Mouse (Mus musculus) midbrain, embryonic 13.5 days (tissue): ENCODE results near the gene Prune1. TPM values are rescaled to one million over a fixed set of nuclear protein-coding genes. Genes with fewer than 3 reads are reported as not detected.

Experiments used
- ATAC-seq: fragments of 200-750 bp; cut with Nextera tagmentation; 2 replicates; pipeline ENCODE4 v1.8.0; 2017; ENCODE audit warnings: mild to moderate bottlenecking, moderate TSS enrichment, moderate library complexity
- H3K27ac ChIP-seq: fragments of 300-500 bp; sonication (generic); 2 replicates; pipeline ENCODE4 v1.5.1; 2015; ENCODE audit warnings: inconsistent platforms, mild to moderate bottlenecking, moderate library complexity
- H3K27me3 ChIP-seq: fragments of 300-500 bp; sonication (generic); 2 replicates; pipeline ENCODE4 v1.6.1; 2015; ENCODE audit warnings: mild to moderate bottlenecking, inconsistent platforms
- H3K36me3 ChIP-seq: fragments of 300-500 bp; sonication (generic); 2 replicates; pipeline ENCODE4 v1.6.1; 2015; ENCODE audit warnings: mild to moderate bottlenecking, inconsistent platforms
- H3K4me1 ChIP-seq: fragments of 300-500 bp; sonication (generic); replicated peaks from 2 replicates; pipeline ENCODE4 v1.6.1; 2015; ENCODE audit warnings: inconsistent platforms
- H3K4me2 ChIP-seq: fragments of 300-500 bp; sonication (generic); replicated peaks from 2 replicates; pipeline ENCODE4 v1.6.1; 2015; ENCODE audit warnings: moderate library complexity, mild to moderate bottlenecking, inconsistent platforms
- H3K4me3 ChIP-seq: fragments of 300-500 bp; sonication (generic); replicated peaks from 2 replicates; pipeline ENCODE4 v1.5.1; 2015; ENCODE audit warnings: mild to moderate bottlenecking, inconsistent platforms
- H3K9ac ChIP-seq: fragments of 300-500 bp; sonication (generic); replicated peaks from 2 replicates; pipeline ENCODE4 v1.6.1; 2015; ENCODE audit warnings: mild to moderate bottlenecking, inconsistent platforms
- H3K9me3 ChIP-seq: fragments of 300-500 bp; sonication (generic); 2 replicates; pipeline ENCODE4 v1.6.1; 2016; ENCODE audit warnings: mild to moderate bottlenecking, inconsistent platforms
- WGBS: fragments of 180-500 bp; shearing (Covaris S2); methylation state at CpG from one replicate; pipeline ENCODE4 v1.1.7; 2015; 5-methylcytosine and 5-hydroxymethylcytosine counted together
- polyA plus RNA-seq: library from polyadenylated mRNA; unstranded; fragments of >200 nt; fragmentation: Nextera tagmentation; extraction: Ambion mirVana; gene quantifications from 2 replicates; pipeline ENCODE4 v1.2.1, GENCODE M21; 2015

The Prune1 gene
- polyA plus RNA-seq, 1 experiment from 2014 or later = 46.4 TPM

- Histone ChIP-seq H3K27me3 (no peaks in the 10 kb centered on the region), H3K4me3 (no peak overlapping the region), H3K4me2 (no peak overlapping the region), H3K27ac (no peak overlapping the region), H3K9ac (no peak overlapping the region), H3K9me3 (no peaks in the 10 kb centered on the region), H3K4me1 (no peaks in the 10 kb centered on the region), H3K36me3 (peaks cover 42% of the 10 kb centered on the region)
- WGBS = 85% methylated on average over 12 of the region's 12 CpGs
- ATAC-seq = no peak
Observed at GRCm38 (mm10) chr3:95270766-95271364, 11.0 kb downstream of the Prune1 start.

- WGBS = 89% methylated on average over 5 of the region's 5 CpGs
- ATAC-seq = no peak
- H3K4me3 ChIP-seq = no peak overlapping the region
Observed at GRCm38 (mm10) chr3:95269789-95270188, 12.1 kb downstream of the Prune1 start.

GRCm38 (mm10) chr3:95267855-95268254 lies 14.0 kb downstream of the Prune1 start:
- H3K4me3 ChIP-seq = no peak overlapping the region
- H3K4me2 ChIP-seq = no peak overlapping the region
- no peaks in the 10 kb centered on the region for H3K4me1 ChIP-seq
- peaks cover 60% of the 10 kb centered on the region for H3K36me3 ChIP-seq
- no peak overlapping the region for H3K27ac ChIP-seq
- H3K9ac ChIP-seq = no peak overlapping the region
- no peaks in the 10 kb centered on the region for H3K27me3 ChIP-seq
- no peaks in the 10 kb centered on the region for H3K9me3 ChIP-seq
- no peak for ATAC-seq

More at GRCm38 (mm10) chr3:95269789-95270188, 12.1 kb downstream of the Prune1 start:
- no peaks in the 10 kb centered on the region for H3K4me1 ChIP-seq
- H3K4me2 ChIP-seq = no peak overlapping the region
- no peak overlapping the region for H3K9ac ChIP-seq
- H3K36me3 ChIP-seq = peaks cover 47% of the 10 kb centered on the region
- no peak overlapping the region for H3K27ac ChIP-seq
- H3K9me3 ChIP-seq = no peaks in the 10 kb centered on the region
- no peaks in the 10 kb centered on the region for H3K27me3 ChIP-seq

GRCm38 (mm10) chr3:95266052-95266451 lies 15.8 kb downstream of the Prune1 start:
- peaks cover 71% of the 10 kb centered on the region for H3K36me3 ChIP-seq
- H3K27me3 ChIP-seq = no peaks in the 10 kb centered on the region
- H3K4me2 ChIP-seq = no peak overlapping the region
- no peak overlapping the region for H3K4me3 ChIP-seq
- H3K4me1 ChIP-seq = no peaks in the 10 kb centered on the region
- H3K9me3 ChIP-seq = no peaks in the 10 kb centered on the region
- no peak overlapping the region for H3K9ac ChIP-seq
- 98% methylated on average over 3 of the region's 3 CpGs for WGBS
- ATAC-seq = no peak
- no peak overlapping the region for H3K27ac ChIP-seq

- 78% methylated on average over 1 of the region's 1 CpGs for WGBS
- peaks cover 81% of the 10 kb centered on the region for H3K36me3 ChIP-seq
Observed at GRCm38 (mm10) chr3:95264724-95265123, 17.2 kb downstream of the Prune1 start.

GRCm38 (mm10) chr3:95263089-95263739 lies 18.7 kb downstream of the Prune1 start:
- Histone ChIP-seq H3K36me3 (peaks cover 86% of the 10 kb centered on the region), H3K9me3 (no peaks in the 10 kb centered on the region), H3K4me2 (no peak overlapping the region), H3K4me1 (no peaks in the 10 kb centered on the region), H3K4me3 (no peak overlapping the region), H3K27ac (no peak overlapping the region), H3K9ac (no peak overlapping the region), H3K27me3 (no peaks in the 10 kb centered on the region)
- no peak for ATAC-seq
- 54% methylated on average over 11 of the region's 11 CpGs for WGBS

More at GRCm38 (mm10) chr3:95264724-95265123, 17.2 kb downstream of the Prune1 start:
- Histone ChIP-seq H3K9me3 (no peaks in the 10 kb centered on the region), H3K4me3 (no peak overlapping the region), H3K27ac (no peak overlapping the region), H3K4me2 (no peak overlapping the region), H3K27me3 (no peaks in the 10 kb centered on the region), H3K9ac (no peak overlapping the region), H3K4me1 (no peaks in the 10 kb centered on the region)
- no peak for ATAC-seq

GRCm38 (mm10) chr3:95261975-95262374 lies 19.9 kb downstream of the Prune1 start:
- peaks cover 84% of the 10 kb centered on the region for H3K36me3 ChIP-seq
- no peak overlapping the region for H3K27ac ChIP-seq
- H3K4me3 ChIP-seq = no peak overlapping the region
- no peak overlapping the region for H3K4me2 ChIP-seq
- H3K9me3 ChIP-seq = no peaks in the 10 kb centered on the region
- H3K27me3 ChIP-seq = no peaks in the 10 kb centered on the region
- WGBS = 93% methylated on average over 4 of the region's 4 CpGs
- no peaks in the 10 kb centered on the region for H3K4me1 ChIP-seq
- H3K9ac ChIP-seq = no peak overlapping the region
- ATAC-seq = no peak

GRCm38 (mm10) chr3:95256931-95257330 lies 24.9 kb downstream of the Prune1 start:
- peaks cover 92% of the 10 kb centered on the region for H3K36me3 ChIP-seq
- no peak overlapping the region for H3K4me3 ChIP-seq
- no peak overlapping the region for H3K27ac ChIP-seq
- no peaks in the 10 kb centered on the region for H3K4me1 ChIP-seq
- no peak for ATAC-seq
- H3K9ac ChIP-seq = no peak overlapping the region
- no peak overlapping the region for H3K4me2 ChIP-seq
- H3K27me3 ChIP-seq = no peaks in the 10 kb centered on the region
- no peaks in the 10 kb centered on the region for H3K9me3 ChIP-seq
- WGBS = 90% methylated on average over 5 of the region's 5 CpGs

GRCm38 (mm10) chr3:95250783-95251424 lies 31.0 kb downstream of the Prune1 start, which contains the start of gene Bnipl:
TSS of gene Bnipl (minus strand) at chr3:95251193.
- no peaks in the 10 kb centered on the region for H3K4me1 ChIP-seq
- H3K4me3 ChIP-seq = no peak within 1 kb of the TSS
- H3K27ac ChIP-seq = no peak within 1 kb of the TSS
- WGBS = 62% methylated on average over 7 of the region's 7 CpGs
- no peaks in the 10 kb centered on the region for H3K27me3 ChIP-seq
- H3K36me3 ChIP-seq = peaks cover 49% of the 10 kb centered on the region
- no peaks in the 10 kb centered on the region for H3K9me3 ChIP-seq
- ATAC-seq = no peak
- no peak within 1 kb of the TSS for H3K4me2 ChIP-seq
- H3K9ac ChIP-seq = no peak within 1 kb of the TSS

- Histone ChIP-seq H3K4me2 (no peak overlapping the region), H3K9me3 (no peaks in the 10 kb centered on the region), H3K4me3 (no peak overlapping the region), H3K4me1 (no peaks in the 10 kb centered on the region), H3K27me3 (no peaks in the 10 kb centered on the region), H3K27ac (no peak overlapping the region), H3K9ac (no peak overlapping the region), H3K36me3 (peaks cover 48% of the 10 kb centered on the region)
- WGBS = 78% methylated on average over 5 of the region's 5 CpGs
- no peak for ATAC-seq
Observed at GRCm38 (mm10) chr3:95250361-95250760, 31.5 kb downstream of the Prune1 start.

- no peak overlapping the region for H3K4me3 ChIP-seq
- no peak overlapping the region for H3K4me2 ChIP-seq
- 85% methylated on average over 1 of the region's 1 CpGs for WGBS
- no peak overlapping the region for H3K9ac ChIP-seq
- no peaks in the 10 kb centered on the region for H3K9me3 ChIP-seq
- no peak overlapping the region for H3K27ac ChIP-seq
- ATAC-seq = no peak
- no peaks in the 10 kb centered on the region for H3K4me1 ChIP-seq
- no peaks in the 10 kb centered on the region for H3K27me3 ChIP-seq
- peaks cover 30% of the 10 kb centered on the region for H3K36me3 ChIP-seq
Observed at GRCm38 (mm10) chr3:95247660-95248336, 34.1 kb downstream of the Prune1 start.
